Mouse (Mus musculus): ENCODE data around the gene Cd19.

DNA sequence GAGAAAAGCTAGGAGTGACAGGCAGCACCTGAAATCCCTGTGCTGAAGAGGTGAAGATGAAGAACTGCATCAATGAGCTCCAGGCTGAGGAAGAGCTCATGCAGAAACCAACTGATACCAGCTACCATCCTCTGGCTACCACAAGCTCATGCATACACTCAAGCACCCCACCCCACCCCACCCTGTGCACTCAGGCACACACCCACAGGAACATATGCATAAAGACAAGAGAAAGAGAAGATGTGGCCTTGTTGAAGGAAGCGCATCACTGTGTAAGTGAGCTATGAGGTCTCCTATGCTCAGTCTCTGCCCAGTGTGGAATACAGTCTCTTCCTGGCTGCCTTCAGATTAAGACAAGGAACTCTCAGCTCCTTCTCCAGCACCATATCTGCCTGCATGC, 26.5 kb downstream of the Cd19 start:
- TF ChIP-seq UBTF (IDR thresholded peaks at IDR 0.05; ENCODE audit: borderline replicate concordance, insufficient read depth, low read depth, low read length) (no peak), GATA1 (IDR thresholded peaks at IDR 0.05; ENCODE audit: low read depth, low read length) (no peak), POLR2AphosphoS2 (IDR thresholded peaks at IDR 0.05; ENCODE audit: low read length) (no peak), POLR2A (IDR thresholded peaks at IDR 0.05; ENCODE audit: control insufficient read depth in 1 of 2, insufficient read depth in 1 of 2, low read depth in 1 of 2, low read length in 2 of 2, poor library complexity in 1 of 2) (no peak), TAL1 (IDR thresholded peaks at IDR 0.05; ENCODE audit: low read length) (no peak), RAD21 (IDR thresholded peaks at IDR 0.05; ENCODE audit: low read depth, low read length) (no peak), HCFC1 (IDR thresholded peaks at IDR 0.05; ENCODE audit: low read depth, low read length) (no peak), ZNF384 (IDR thresholded peaks at IDR 0.05; ENCODE audit: low read depth, low read length) (no peak), E2F4 (IDR thresholded peaks at IDR 0.05; ENCODE audit: borderline replicate concordance, low read depth, low read length) (no peak), SMC3 (IDR thresholded peaks at IDR 0.05; ENCODE audit: low read depth, low read length) (no peak), ZMIZ1 (IDR thresholded peaks at IDR 0.05; ENCODE audit: low read depth, low read length) (no peak), EP300 (IDR thresholded peaks at IDR 0.05; ENCODE audit: low read depth in 1 of 2, low read length in 2 of 2) (no peak), GABPA (IDR thresholded peaks at IDR 0.05; ENCODE audit: low read depth, low read length) (no peak), CTCF (IDR thresholded peaks at IDR 0.05 in 2 of 3, conservative IDR thresholded peaks at IDR 0.05 in 1 of 3; ENCODE audit: control insufficient read depth in 1 of 3, insufficient read depth in 1 of 3, low read depth in 2 of 3, low read length in 3 of 3, poor library complexity in 1 of 3, severe bottlenecking in 1 of 3) (no peak)
